Mouse (Mus musculus): ENCODE results near the gene Proser3.

The Proser3 gene

DNA sequence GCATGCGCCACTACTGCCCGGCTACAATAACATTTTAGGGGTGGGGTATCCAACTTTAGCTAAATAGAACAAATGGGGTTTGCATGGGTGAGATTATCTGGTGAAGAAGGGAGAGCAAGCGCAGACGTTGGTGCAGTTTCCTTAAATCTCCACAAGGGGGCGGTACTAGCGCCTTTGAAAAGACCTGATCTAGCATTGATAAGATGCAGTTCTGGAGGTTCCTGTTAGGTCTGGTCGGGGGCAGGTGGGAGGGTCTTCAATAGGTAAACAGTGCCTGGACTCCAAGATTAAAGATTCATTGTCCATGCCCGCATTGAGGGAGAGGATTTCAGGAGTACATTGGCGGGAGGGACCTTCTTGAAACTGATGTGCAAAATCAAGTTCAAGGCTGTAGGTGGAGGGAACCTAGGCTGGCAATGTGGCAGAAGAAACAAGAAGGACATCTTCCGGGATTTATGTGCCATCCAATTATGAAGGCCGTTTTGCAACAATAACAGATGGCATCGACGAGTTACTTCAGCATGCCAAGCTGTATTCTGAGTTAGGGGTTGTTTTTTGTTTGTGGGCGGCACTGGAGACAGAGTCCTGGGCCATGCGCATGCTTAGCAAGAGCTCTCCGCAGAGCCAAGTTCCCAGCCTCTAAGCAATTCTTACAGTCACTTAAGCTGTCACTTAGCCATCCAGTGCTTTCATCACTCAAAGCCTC is 61.7 kb downstream of the Proser3 start:
- DNase-seq (ENCODE audit: low spot score in 2 of 2): no peak

Data from heart, adult 9 months (tissue).